Mouse (Mus musculus): Measurements from ENCODE around the gene Ifi204. TPM values are rescaled to one million over a fixed set of nuclear protein-coding genes. Genes with fewer than 3 reads are reported as not detected.
"Not testable (repeated sequence)": the region's sequence is repeated elsewhere in the genome, so short reads cannot be mapped to it uniquely, and the experiment has no call there.

The Ifi204 gene
- total RNA-seq (2021) = 1 to 10 TPM; 3.3 to 3.8 TPM
- long read RNA-seq, experiment 1, partial matches to known transcripts = 1 of 3 reads
- long read RNA-seq, experiment 1, other reads (novel, unspliced or antisense) = 0 of 3 reads
- long read RNA-seq, experiment 2, partial matches to known transcripts = 1 of 1 reads
- long read RNA-seq, experiment 2, other reads (novel, unspliced or antisense) = 0 of 1 reads

- DNase-seq = peak; percentile 76 to 91
Measured at GRCm38 (mm10) chr1:173766848-173767617, at the start of gene Ifi204. Ifi204 (minus strand) TSS chr1:173766943.

DNA sequence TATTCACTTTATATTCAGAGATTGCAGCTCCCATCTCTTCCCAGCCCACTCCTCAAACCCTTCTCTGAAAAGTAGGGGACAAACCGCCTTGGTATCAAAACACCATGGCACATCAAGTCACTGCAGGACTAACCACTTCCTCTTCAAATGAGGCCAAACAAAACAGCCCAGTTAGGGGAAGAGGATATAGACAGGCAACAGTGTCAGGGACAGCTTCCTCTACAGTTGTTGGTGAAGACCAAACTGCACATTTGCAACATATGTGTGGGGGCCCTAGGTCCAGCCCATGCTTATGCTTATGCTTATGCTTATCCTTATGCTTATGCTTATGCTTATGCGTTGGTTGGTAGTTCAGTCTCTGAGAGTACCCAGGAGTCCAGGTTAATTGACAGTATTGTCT is 42.6 kb upstream of the Ifi204 start:
- peak in 1 of 2 experiments; percentile 30 for DNase-seq

DNA sequence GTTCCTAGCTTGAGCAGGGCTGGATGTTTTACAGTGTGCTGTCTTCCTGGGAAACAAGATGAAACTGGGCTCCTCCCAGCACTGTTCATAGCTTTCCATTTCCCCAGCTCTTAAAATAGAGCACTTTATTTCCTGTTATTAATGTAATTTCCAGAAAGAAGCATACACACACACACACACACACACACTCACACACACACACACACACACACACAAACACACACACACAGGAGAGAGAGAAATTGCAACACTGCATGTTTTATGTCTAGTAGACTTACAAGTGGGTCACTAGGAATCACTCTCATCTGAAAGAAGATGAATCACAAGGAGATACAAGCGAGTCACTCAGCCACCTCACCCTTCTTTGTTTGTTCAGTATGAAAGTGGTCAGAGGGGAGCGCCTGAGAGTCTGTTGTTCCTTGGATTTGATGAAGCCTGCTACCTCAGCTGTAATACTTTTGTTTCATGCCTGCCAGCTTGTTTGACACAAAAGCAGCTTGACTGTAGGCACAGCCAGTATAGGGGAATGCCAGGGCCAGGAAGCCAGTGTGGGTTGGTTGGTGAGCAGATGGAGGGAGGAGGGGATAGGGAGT is 36.0 kb upstream of the Ifi204 start:
- DNase-seq = peak; percentile 40 to 66

DNA sequence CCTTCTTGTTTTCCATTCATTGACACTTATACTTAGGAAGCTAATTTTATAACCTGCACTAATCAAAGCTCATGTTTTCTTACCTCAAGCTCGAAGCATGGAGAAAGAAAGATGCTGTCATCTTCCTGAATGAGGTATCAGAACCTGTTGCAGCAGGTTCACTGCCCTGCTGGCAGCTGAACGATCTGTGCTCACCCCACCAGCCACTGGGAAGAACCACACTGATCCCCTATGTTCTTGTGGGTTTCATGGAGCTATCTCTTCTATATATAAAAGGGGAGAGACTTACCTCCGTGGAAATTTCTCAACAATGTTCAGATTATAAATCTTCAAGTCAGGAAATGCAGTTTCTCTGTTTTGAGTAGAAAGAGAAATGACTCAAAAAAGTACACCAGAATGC is 35.5 kb upstream of the Ifi204 start:
- peak in 1 of 2 experiments; percentile 8 for DNase-seq

DNA sequence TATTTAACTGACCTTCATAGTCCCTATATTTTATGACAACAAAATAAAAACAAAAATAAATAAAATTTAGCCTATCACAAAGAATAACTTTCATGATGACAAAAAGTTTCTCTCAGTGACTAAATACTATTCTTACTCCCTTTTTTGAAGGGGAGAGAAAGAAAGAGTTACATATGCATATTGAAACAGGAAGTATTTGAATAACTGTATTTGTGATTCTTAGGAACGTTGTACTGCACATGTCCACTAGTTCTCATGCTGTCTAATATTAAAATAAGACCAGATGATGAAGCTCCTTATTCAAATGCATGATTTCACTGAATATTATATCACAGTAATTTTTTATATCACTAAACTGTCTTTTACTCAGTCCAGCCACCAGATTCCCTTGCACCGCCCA is 35.0 kb upstream of the Ifi204 start:
- DNase-seq = not testable (repeated sequence)

DNA sequence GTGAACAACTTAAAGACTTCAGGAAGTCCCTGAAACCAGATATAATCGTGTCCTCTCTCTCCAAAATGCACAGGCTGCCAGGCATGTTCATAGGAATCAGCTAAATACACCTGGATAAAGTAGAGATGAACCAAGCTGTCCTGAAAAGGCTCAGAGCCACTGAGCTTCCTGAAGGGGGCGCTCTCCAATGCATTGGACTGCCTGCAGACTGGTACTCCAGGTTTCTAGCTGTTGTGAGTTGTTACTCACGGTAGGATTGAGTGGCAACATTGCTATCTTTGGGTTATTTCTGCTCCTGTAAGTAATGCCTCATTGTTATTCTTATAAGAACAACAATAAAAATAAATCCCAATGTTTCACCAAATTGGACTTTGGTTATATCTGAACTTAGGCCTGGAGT is 6.7 kb upstream of the Ifi204 start:
- not testable (repeated sequence) for DNase-seq

DNA sequence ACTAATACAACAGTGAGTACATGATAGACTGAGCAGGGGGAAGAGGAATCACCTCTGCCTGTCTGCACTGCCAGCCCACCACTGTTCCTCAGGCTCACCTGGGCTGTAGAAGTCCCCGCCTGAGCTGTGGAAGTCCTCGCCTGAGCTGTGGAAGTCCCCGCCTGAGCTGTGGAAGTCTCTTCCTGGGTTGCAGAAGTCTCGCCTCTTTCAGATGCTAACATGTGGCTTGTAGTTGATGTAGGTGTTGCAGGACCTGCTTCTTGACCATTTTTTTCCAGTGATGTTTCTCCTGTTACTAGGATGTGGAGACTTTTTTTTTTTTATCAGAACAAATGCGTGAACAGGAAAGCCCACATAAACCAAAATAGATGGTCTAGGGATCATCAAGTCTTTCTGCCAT is 6.7 kb downstream of the Ifi204 start:
- DNase-seq = not testable (repeated sequence)

DNA sequence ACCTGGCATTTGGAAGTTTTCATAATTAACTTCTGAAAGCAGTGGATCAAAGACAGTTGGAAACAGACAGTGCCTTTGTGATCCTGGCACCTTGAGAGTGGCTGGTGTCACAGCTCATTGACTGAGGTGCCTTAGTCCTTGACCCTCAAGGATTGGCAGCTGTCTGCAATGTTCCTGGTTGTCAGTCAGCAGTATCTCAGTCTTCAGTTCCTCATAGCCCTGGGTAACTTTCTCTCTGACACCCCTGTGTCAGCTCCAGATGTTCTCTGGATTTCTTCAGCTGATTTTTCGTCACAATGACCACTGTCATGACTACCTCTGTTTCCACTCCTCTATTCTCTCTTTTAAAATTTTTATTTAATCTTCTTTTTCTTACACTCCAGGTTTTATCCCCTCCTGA is 24.5 kb downstream of the Ifi204 start:
- DNase-seq = peak in 1 of 2 experiments; percentile 53

DNA sequence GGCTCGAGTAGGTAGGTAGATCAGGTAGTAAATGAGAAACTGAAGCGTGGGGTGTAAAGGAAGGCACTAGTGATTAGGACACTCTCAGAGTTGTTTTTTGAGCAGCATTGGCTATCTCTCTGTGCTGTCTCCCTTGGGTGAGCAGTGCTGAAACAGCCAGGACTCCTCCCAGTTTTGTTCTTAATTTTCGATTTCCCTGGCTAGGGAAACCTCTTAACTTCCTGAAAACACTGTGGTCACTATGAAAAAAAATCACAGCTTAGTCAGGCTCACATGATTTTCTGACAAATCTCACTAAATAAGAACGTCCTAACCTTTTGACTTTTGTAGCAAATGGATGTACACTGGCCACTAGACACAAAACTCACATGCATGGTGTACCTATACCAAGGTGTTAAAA is 25.1 kb downstream of the Ifi204 start, which contains the start of gene Ifi207:
TSS of gene Ifi207 (minus strand) at position 92 of the 400 bp plus-strand sequence.
- DNase-seq = peak; percentile 76 to 88

GRCm38 (mm10) chr1:173740537-173740936 is 26.2 kb downstream of the Ifi204 start:
- peak in 1 of 2 experiments; percentile 23 for DNase-seq

DNA sequence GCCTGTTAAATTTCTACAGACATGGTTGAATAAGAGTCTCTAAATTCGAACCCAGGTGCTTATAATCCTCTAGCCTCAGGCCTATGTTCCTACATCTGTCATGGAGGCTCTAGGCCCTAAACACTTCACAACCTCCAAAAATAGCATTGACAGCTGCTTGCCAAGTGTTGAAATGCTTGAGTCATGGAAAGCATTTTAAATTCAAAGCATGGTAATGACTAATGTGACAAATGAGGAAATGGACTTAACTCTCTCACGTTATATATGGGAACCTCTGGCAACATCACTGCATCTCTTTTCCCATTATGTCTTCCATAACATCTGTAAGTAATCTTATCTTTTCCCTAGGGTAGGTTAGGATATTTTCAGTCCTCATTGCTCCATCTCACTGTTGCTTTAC is 29.8 kb downstream of the Ifi204 start:
- DNase-seq = peak in 1 of 2 experiments; percentile 20

DNA sequence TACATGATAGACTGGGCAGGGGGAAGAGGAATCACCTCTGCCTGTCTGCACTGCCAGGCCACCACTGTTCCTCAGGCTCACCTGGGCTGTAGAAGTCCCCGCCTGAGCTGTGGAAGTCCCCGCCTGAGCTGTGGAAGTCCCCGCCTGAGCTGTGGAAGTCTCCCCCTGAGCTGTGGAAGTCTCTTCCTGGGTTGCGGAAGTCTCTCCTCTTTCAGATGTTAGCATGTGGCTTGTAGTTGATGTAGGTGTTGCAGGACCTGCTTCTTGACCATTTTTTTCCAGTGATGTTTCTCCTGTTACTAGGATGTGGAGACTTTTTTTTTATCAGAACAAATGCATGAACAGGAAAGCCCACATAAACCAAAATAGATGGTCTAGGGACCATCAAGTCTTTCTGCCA is 31.7 kb downstream of the Ifi204 start:
- DNase-seq = not testable (repeated sequence)

DNA sequence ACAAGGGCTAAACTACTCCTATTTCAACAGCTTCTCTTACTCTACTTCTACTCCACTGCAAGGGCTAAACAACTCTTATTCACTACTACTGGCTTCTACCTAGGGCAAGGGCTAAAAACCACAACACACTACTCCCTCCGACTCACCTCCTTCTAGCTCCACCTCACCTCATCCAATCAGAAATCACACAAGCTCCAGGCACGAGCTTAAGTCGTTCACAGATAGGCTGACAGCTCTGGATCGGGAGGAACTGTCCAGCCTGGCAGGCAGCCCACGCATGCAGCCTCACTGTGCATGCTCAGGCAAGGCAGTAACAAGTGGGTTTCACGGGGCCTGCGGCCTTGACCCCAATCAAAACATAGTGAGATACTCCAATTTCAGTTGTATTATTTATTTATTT is 33.5 kb downstream of the Ifi204 start:
- no peak for DNase-seq

Other genes with a start within 250 kb of the Ifi204 start
- under 1 TPM in 1 of 2 experiments, not detected in 1; 0.33 TPM for gene Ifi214, start 231.0 kb downstream of the Ifi204 start, total RNA-seq (2021)
- gene Ifi213, start 167.7 kb downstream of the Ifi204 start, total RNA-seq (2021) = under 1 TPM; 0.17 to 0.90 TPM
- gene Ifi209, start 136.0 kb downstream of the Ifi204 start, total RNA-seq (2021) = 1 to 10 TPM in 1 of 2 experiments, under 1 TPM in 1; 0.55 to 2.1 TPM
- 1 to 10 TPM in 1 of 2 experiments, under 1 TPM in 1; 0.77 to 1.6 TPM for gene Ifi208, start 93.3 kb downstream of the Ifi204 start, total RNA-seq (2021)
- gene Ifi207, start 25.2 kb downstream of the Ifi204 start, total RNA-seq (2021) = 10 to 100 TPM in 1 of 2 experiments, 1 to 10 TPM in 1; 8.2 to 11.6 TPM
- gene Ifi211, start 146.1 kb upstream of the Ifi204 start, total RNA-seq (2021) = 1 to 10 TPM; 3.1 to 3.7 TPM
- gene Mndal, start 175.5 kb upstream of the Ifi204 start, total RNA-seq (2021) = 10 to 100 TPM; 14.2 to 14.6 TPM
- gene Ifi203, start 175.7 kb upstream of the Ifi204 start, total RNA-seq (2021) = 10 to 100 TPM; 12.8 to 13.3 TPM
- gene Ifi202b, start 215.8 kb upstream of the Ifi204 start, total RNA-seq (2021) = not detected

Measured in heart, adult 18-20 months (tissue).